Mouse (Mus musculus): ENCODE data around the gene Gm8113. TPM values are rescaled to one million over a fixed set of nuclear protein-coding genes. Genes with fewer than 3 reads are reported as not detected.
"Not testable (repeated sequence)": the region's sequence is repeated elsewhere in the genome, so short reads cannot be mapped to it uniquely, and the experiment has no call there.

Gene Gm8113
- 34.7 and 39.6 TPM in 2 replicates for polyA plus RNA-seq (2014; fragmentation: Nextera tagmentation; extraction: Ambion mirVana)

DNA sequence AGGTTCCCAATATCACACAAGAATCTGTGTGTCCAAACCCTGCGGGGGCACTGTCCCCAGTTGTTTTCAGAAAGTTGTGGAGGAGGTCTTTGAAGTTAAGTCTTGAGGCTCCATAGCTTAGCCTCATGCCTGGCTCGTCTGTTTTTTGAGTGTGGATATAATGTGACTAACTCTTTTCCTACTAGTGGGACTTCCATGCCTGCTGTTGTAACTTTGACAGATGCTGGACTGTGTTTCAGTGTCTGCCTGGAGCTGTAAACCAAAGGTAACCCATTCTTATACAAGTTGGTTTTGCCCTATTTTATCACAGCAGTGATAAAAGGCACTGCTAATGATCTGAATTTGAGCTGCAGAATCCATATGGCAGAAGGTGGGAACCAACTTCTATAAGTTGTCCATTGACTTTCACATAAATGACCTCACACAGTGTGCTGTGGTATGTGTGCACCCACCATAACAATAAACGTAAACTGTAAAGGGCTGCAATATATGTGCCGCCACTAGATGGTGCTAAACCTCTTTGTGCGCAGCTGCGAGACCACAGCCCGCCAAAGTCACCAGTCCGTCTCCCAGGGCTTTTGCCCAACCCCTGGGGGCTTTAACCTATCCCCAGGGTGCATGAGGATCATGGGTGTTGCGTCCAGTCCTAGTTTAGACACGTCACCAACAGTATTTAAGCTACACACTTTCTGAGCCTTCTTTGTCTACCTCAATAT lies at the start of gene Gm8113:
TSS of gene Gm8113 (plus strand) at position 703 of the 716 bp plus-strand sequence.
- H3K36me3 ChIP-seq (ENCODE audit: insufficient read depth); H3K27me3 ChIP-seq (ENCODE audit: insufficient read depth, low read length); H3K9me3 ChIP-seq (ENCODE audit: low read depth, low read length); H3K4me1 ChIP-seq (ENCODE audit: insufficient read depth): not testable (repeated sequence)
- peak within 1 kb of the TSS; percentile 44 for H3K4me3 ChIP-seq (ENCODE audit: low read depth, low read length)
- peak; percentile 87 for TF ChIP-seq CTCF (IDR thresholded peaks at IDR 0.05; ENCODE audit: low read depth)
- WGBS, result 7% methylated on average over 10 of the region's 10 CpGs
- peak; percentile 97 for DNase-seq
- H3K4me2 ChIP-seq, result peak within 1 kb of the TSS; percentile 54
- H3K27ac ChIP-seq (ENCODE audit: low read depth), result peak within 1 kb of the TSS; percentile 96
- peak; percentile 99 for ATAC-seq (ENCODE audit: insufficient read depth)
- peak within 1 kb of the TSS; percentile 69 for H3K9ac ChIP-seq

DNA sequence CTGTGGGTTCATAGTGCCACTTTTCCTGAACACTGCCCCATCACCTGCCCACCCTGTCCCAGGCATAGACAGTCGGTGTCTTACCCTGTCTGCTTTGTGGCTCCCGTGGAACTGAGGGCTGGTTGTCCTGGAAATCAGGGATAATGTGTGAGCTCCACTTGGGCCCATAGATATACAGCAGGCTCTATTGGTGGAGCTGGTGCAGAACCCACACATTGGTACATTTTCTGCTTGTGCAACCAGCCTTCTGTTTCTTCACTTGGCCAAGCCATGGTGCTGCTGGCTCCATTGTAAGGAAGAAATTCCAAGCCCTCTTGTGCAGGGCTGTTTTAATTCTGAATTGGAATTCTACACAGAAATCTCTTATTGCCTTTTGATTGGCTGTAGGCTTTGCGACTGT lies 49.8 kb upstream of the Gm8113 start, which contains the start of gene Ear1:
TSS of gene Ear1 (minus strand) at position 101 of the 400 bp plus-strand sequence.
- not testable (repeated sequence) for H3K4me3 ChIP-seq (ENCODE audit: low read depth, low read length)

DNA sequence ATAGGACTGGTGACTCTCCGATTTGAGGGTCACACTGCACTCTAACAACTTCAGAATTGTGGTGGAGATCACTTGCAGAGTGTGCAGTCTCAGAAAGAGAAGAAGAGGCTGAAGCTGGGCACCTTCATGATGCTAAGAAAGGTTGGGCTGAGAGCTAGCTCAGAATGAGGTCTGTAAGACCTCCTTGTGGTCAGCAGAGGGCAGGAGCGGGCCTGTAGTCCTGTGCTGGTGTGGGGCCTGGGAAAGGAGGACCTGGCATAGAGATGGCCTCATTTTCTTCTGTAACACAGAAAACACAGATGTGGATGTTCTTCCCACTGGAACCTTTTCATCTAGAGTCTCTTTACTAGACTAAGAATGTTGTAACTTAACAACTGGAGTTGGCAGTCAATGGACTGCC lies 47.4 kb upstream of the Gm8113 start:
- H3K27ac ChIP-seq (ENCODE audit: low read depth); ATAC-seq (ENCODE audit: insufficient read depth); H3K9ac ChIP-seq; H3K4me2 ChIP-seq; H3K27me3 ChIP-seq (ENCODE audit: insufficient read depth, low read length); H3K36me3 ChIP-seq (ENCODE audit: insufficient read depth); DNase-seq; H3K9me3 ChIP-seq (ENCODE audit: low read depth, low read length); H3K4me3 ChIP-seq (ENCODE audit: low read depth, low read length); H3K4me1 ChIP-seq (ENCODE audit: insufficient read depth): not testable (repeated sequence)
- 60% methylated on average over 1 of the region's 2 CpGs for WGBS

More for the DNA sequence above, 49.8 kb upstream of the Gm8113 start, which contains the start of gene Ear1:
- DNase-seq; H3K4me2 ChIP-seq; H3K27me3 ChIP-seq (ENCODE audit: insufficient read depth, low read length); ATAC-seq (ENCODE audit: insufficient read depth); H3K36me3 ChIP-seq (ENCODE audit: insufficient read depth); H3K27ac ChIP-seq (ENCODE audit: low read depth); H3K9ac ChIP-seq; H3K9me3 ChIP-seq (ENCODE audit: low read depth, low read length); H3K4me1 ChIP-seq (ENCODE audit: insufficient read depth): not testable (repeated sequence)
- 100% methylated on average over 3 of the region's 3 CpGs for WGBS

DNA sequence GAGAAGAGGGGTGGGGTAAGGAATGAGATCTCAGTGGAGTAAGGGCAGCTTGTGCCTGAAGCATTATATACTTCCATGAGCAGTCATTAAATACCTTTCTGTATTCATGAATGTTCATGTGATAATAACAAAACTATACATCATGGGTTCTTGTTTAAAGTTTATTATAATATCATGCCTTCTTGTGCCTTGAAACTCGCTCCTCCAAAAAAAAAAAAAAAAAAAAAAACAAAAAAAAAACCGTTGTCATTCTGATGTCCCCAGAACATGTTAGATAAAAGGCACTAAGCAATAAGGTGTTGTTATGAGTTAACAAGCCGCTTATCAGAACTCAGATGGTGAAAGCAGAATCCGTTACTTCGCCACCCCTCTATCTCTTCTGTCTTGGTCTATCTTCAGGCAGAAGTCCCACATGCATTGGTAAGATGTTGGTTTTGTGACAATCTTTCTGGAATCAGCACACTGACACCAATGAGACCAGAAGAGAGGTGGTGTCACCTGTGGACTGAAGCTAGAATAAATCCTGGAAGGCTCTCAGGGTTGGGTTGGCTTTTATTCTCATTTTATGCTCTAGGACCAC lies 45.1 kb upstream of the Gm8113 start:
- H3K4me1 ChIP-seq (ENCODE audit: insufficient read depth); ATAC-seq (ENCODE audit: insufficient read depth); H3K9me3 ChIP-seq (ENCODE audit: low read depth, low read length); H3K36me3 ChIP-seq (ENCODE audit: insufficient read depth); H3K4me2 ChIP-seq; H3K27ac ChIP-seq (ENCODE audit: low read depth); H3K9ac ChIP-seq; H3K27me3 ChIP-seq (ENCODE audit: insufficient read depth, low read length); H3K4me3 ChIP-seq (ENCODE audit: low read depth, low read length); DNase-seq: not testable (repeated sequence)
- 69% methylated on average over 5 of the region's 5 CpGs for WGBS

DNA sequence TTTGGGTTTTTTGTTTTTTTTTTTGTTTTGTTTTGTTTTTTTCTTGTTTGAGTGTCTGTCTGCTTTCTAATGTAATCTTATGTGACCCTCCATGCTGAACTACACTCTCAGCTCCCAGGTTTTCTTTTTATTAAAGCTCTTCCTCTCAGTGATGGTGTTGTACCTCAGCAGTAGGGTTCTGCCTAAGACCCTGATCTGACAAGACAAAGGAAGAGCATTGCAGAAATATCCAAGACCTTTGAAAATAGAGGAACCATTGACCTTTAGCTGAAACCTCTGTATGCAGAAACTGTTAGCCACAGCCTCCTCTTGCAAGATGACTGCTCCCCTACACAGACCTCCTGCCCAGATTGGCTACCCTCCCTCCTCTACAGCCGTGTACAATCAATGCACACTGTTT lies 39.0 kb upstream of the Gm8113 start:
- H3K4me3 ChIP-seq (ENCODE audit: low read depth, low read length); H3K36me3 ChIP-seq (ENCODE audit: insufficient read depth); ATAC-seq (ENCODE audit: insufficient read depth); DNase-seq; H3K4me1 ChIP-seq (ENCODE audit: insufficient read depth); H3K9me3 ChIP-seq (ENCODE audit: low read depth, low read length); H3K9ac ChIP-seq; H3K27me3 ChIP-seq (ENCODE audit: insufficient read depth, low read length); H3K27ac ChIP-seq (ENCODE audit: low read depth); H3K4me2 ChIP-seq: not testable (repeated sequence)
- WGBS, result 47% methylated on average over 1 of the region's 1 CpGs

DNA sequence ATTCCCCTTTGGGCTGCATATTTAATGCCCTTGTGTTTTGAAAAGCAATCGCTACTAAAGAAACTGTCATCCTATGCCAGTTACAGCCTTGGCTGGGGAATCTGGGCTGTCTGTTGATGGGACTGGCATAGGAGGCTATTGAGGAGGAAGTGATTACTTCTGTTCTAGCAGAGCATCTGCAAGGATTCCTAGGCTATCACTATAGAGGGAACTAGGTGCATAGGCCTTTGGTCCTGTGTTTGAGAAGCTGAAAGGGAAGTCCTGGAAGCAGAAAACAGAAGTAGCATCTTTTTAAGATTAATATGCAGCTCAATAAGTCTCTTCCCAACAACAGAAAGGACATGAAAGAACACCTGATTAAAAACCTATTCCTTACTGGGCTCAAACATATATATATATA lies 33.9 kb upstream of the Gm8113 start:
- not testable (repeated sequence) for H3K4me2 ChIP-seq; H3K9me3 ChIP-seq (ENCODE audit: low read depth, low read length); H3K4me3 ChIP-seq (ENCODE audit: low read depth, low read length); H3K27ac ChIP-seq (ENCODE audit: low read depth); H3K36me3 ChIP-seq (ENCODE audit: insufficient read depth); H3K27me3 ChIP-seq (ENCODE audit: insufficient read depth, low read length); H3K4me1 ChIP-seq (ENCODE audit: insufficient read depth); H3K9ac ChIP-seq; ATAC-seq (ENCODE audit: insufficient read depth); DNase-seq
- 90% methylated on average over 1 of the region's 1 CpGs for whole genome bisulfite sequencing

DNA sequence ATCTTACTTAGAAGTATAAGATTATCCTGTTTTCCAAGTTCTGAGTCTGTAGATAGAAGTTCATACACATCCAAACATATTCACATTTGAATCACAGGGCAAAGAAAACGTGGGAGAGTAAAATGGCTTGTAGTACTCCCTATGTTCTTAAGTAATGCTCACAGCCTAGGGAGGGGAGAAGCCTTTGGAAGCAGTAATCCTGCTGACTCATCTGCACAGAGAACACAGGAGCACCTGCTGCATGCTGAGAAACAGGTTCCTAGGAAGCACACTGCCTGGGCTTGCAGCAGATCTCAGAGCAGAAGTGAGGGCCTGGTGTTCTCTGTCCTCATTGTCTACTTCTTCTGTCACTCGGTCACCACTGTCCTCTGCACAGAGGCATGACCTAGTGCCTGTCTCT lies 29.8 kb upstream of the Gm8113 start:
- H3K27me3 ChIP-seq (ENCODE audit: insufficient read depth, low read length); H3K4me1 ChIP-seq (ENCODE audit: insufficient read depth); H3K4me2 ChIP-seq; H3K9me3 ChIP-seq (ENCODE audit: low read depth, low read length); DNase-seq; H3K36me3 ChIP-seq (ENCODE audit: insufficient read depth); H3K27ac ChIP-seq (ENCODE audit: low read depth); H3K9ac ChIP-seq; H3K4me3 ChIP-seq (ENCODE audit: low read depth, low read length); ATAC-seq (ENCODE audit: insufficient read depth): not testable (repeated sequence)
- WGBS, result 23% methylated on average over 1 of the region's 2 CpGs

DNA sequence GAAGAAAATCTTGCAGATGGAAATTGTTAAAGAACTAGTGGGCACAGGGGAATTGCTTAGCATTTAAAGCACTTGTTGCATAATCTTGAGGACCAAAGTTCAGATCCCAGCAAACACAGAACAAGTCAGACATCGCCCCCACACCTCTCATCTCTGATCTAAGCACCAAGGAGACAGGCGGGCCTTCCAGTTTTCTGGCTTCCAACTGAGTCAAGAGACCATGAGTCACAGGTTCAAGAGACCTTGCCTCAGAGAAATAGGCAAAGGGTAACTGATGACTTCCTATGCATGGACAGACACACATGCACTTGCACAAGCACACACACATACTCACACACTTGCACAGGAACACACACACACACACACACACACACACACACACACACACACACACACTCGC lies 26.6 kb upstream of the Gm8113 start:
- not testable (repeated sequence) for H3K4me1 ChIP-seq (ENCODE audit: insufficient read depth); H3K9ac ChIP-seq; ATAC-seq (ENCODE audit: insufficient read depth); H3K27ac ChIP-seq (ENCODE audit: low read depth); H3K36me3 ChIP-seq (ENCODE audit: insufficient read depth); H3K4me3 ChIP-seq (ENCODE audit: low read depth, low read length); H3K9me3 ChIP-seq (ENCODE audit: low read depth, low read length); H3K4me2 ChIP-seq; H3K27me3 ChIP-seq (ENCODE audit: insufficient read depth, low read length); DNase-seq
- 84% methylated on average over 3 of the region's 3 CpGs for WGBS

DNA sequence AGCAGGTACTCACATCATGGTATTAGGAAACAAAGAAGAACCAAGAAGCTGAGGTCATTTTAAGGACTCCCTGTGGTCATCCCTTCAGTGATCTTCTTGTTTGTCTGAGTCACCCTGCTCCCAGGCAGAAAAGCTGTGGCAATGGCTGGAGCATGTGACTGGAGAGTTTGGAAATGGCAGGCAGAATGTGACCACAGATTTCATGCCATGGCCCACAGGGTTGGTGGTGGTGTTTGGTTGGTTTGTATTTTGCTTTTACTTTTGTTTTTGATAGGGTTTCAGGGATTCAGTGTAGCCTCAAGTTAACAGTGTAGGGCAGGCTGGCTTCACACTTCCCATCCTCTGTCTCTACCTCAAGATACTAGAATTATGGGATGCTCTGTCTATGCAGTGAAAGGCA lies 7.0 kb upstream of the Gm8113 start:
- not testable (repeated sequence) for H3K36me3 ChIP-seq (ENCODE audit: insufficient read depth); H3K27ac ChIP-seq (ENCODE audit: low read depth); H3K4me2 ChIP-seq; H3K4me1 ChIP-seq (ENCODE audit: insufficient read depth); H3K9me3 ChIP-seq (ENCODE audit: low read depth, low read length); ATAC-seq (ENCODE audit: insufficient read depth); H3K4me3 ChIP-seq (ENCODE audit: low read depth, low read length); H3K27me3 ChIP-seq (ENCODE audit: insufficient read depth, low read length); DNase-seq; H3K9ac ChIP-seq

DNA sequence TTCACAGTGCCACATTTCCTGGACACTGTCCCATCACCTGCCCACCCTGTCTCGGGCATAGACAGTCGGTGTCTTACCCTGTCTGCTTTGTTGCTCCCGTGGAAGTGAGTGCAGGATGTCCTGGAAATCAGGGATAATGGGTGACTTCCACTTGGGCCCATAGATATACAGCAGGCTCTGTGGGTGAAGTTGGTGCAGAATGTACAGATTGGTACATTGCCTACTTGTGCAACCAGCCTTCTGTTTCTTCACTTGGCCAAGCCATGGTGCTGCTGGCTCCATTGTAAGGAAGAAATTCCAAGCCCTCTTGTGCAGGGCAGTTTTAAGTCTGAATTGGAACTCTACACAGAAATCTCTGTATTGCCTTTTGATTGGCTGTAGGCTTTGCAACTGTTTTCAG lies 1.7 kb upstream of the Gm8113 start, which contains the start of gene Ear10:
TSS of gene Ear10 (minus strand) at position 101 of the 400 bp plus-strand sequence.
- H3K9ac ChIP-seq; ATAC-seq (ENCODE audit: insufficient read depth); H3K4me3 ChIP-seq (ENCODE audit: low read depth, low read length); H3K9me3 ChIP-seq (ENCODE audit: low read depth, low read length); H3K27ac ChIP-seq (ENCODE audit: low read depth); H3K4me1 ChIP-seq (ENCODE audit: insufficient read depth); H3K27me3 ChIP-seq (ENCODE audit: insufficient read depth, low read length); DNase-seq; H3K36me3 ChIP-seq (ENCODE audit: insufficient read depth); H3K4me2 ChIP-seq: not testable (repeated sequence)
- WGBS, result 67% methylated on average over 3 of the region's 3 CpGs

All from lung, embryonic 14.5 days (tissue).